Mouse (Mus musculus) adrenal gland, postnatal 4 days (tissue): ENCODE measurements at regions not wholly inside any gene's neighbourhood (a gene's known extent, or its start where the extent isn't known, plus 50 kb on each side); places are given as distances from the start of the nearest gene placed in this dataset.
A peak's percentile ranks its signal among the peaks of the same experiment; 100 is the strongest.

Experiments used
- DNase-seq, 2 experiments: peaks; one replicate each; pipeline ENCODE4 v3.0.0; 2021 to 2022; ENCODE audit warnings: low spot score in 2 of 2, mixed read lengths in 2 of 2

- DNase-seq, result no peak
These were observed 53.1 kb upstream of the Rai14 start for GRCm38 (mm10) chr15:10767535-10767934.

- no peak for DNase-seq
These were observed 56.2 kb upstream of the Rai14 start for GRCm38 (mm10) chr15:10770410-10771310.

GRCm38 (mm10) chr15:10771311-10771690 lies 56.9 kb upstream of the Rai14 start:
- no peak for DNase-seq

GRCm38 (mm10) chr15:10779941-10780620 lies 65.7 kb upstream of the Rai14 start:
- DNase-seq, result no peak

GRCm38 (mm10) chr15:10789371-10789770 lies 74.9 kb upstream of the Rai14 start:
- no peak for DNase-seq

- DNase-seq, result no peak
These were observed 76.6 kb upstream of the Rai14 start for GRCm38 (mm10) chr15:10790862-10791497.

- DNase-seq, result no peak
These were observed 77.2 kb upstream of the Rai14 start for GRCm38 (mm10) chr15:10791516-10792112.

- DNase-seq, result no peak
These were observed 77.7 kb upstream of the Rai14 start for GRCm38 (mm10) chr15:10792156-10792555.

- no peak for DNase-seq
These were observed 80.8 kb upstream of the Rai14 start for GRCm38 (mm10) chr15:10795126-10795792.

- no peak for DNase-seq
These were observed 85.2 kb upstream of the Rai14 start for GRCm38 (mm10) chr15:10799656-10800055.

GRCm38 (mm10) chr15:10814195-10814594 lies 99.8 kb upstream of the Rai14 start:
- DNase-seq, result no peak

GRCm38 (mm10) chr15:10814709-10815108 lies 100.3 kb upstream of the Rai14 start:
- DNase-seq, result no peak

GRCm38 (mm10) chr15:10816213-10816621 lies 101.8 kb upstream of the Rai14 start:
- DNase-seq, result no peak

- peak in 1 of 2 experiments; percentile 34 for DNase-seq
These were observed 103.8 kb upstream of the Rai14 start for GRCm38 (mm10) chr15:10818216-10818615.

GRCm38 (mm10) chr15:10818706-10819105 lies 104.3 kb upstream of the Rai14 start:
- no peak for DNase-seq

GRCm38 (mm10) chr15:10823933-10824332 lies 109.5 kb upstream of the Rai14 start:
- no peak for DNase-seq

GRCm38 (mm10) chr15:10829588-10829987 lies 115.2 kb upstream of the Rai14 start:
- DNase-seq, result no peak

GRCm38 (mm10) chr15:10830478-10830877 lies 116.1 kb upstream of the Rai14 start:
- no peak for DNase-seq

GRCm38 (mm10) chr15:10831106-10831505 lies 116.7 kb upstream of the Rai14 start:
- DNase-seq, result no peak

- no peak for DNase-seq
These were observed 117.9 kb upstream of the Rai14 start for GRCm38 (mm10) chr15:10832331-10832730.
